Mouse (Mus musculus) hindbrain, embryonic 11.5 days (tissue): ENCODE results near the gene Prrc2b. TPM values are rescaled to one million over a fixed set of nuclear protein-coding genes. Genes with fewer than 3 reads are reported as not detected.
A peak's percentile ranks its signal among the peaks of the same experiment; 100 is the strongest.

ENCODE experiments used
- ATAC-seq: fragments of 200-750 bp; cut with Nextera tagmentation; 2 replicates; pipeline ENCODE4 v1.8.0; 2017; ENCODE audit warnings: mild to moderate bottlenecking, moderate TSS enrichment, moderate library complexity; ENCODE audit not compliant: low FRiP score
- DNase-seq: peaks from one replicate; pipeline ENCODE4 v3.0.0-alpha.2; 2015; ENCODE audit warnings: low spot score
- H3K27ac ChIP-seq: fragments of 300-500 bp; sonication (generic); 2 replicates; pipeline ENCODE4 v1.5.1; 2014; ENCODE audit warnings: mild to moderate bottlenecking, low read depth, low read length
- H3K27me3 ChIP-seq: fragments of 300-500 bp; sonication (generic); 2 replicates; pipeline ENCODE4 v1.6.1; 2014; ENCODE audit warnings: mild to moderate bottlenecking, low read length, moderate library complexity, mixed read lengths; ENCODE audit not compliant: control insufficient read depth, insufficient read depth
- H3K36me3 ChIP-seq: fragments of 300-500 bp; sonication (generic); 2 replicates; pipeline ENCODE4 v1.6.1; 2014; ENCODE audit warnings: mild to moderate bottlenecking, low read length, moderate library complexity, mixed read lengths; ENCODE audit not compliant: control insufficient read depth, insufficient read depth
- H3K4me1 ChIP-seq: fragments of 300-500 bp; sonication (generic); replicated peaks from 2 replicates; pipeline ENCODE4 v1.6.1; 2014; ENCODE audit warnings: low read length, mixed read lengths; ENCODE audit not compliant: control insufficient read depth, insufficient read depth
- H3K4me2 ChIP-seq: fragments of 300-500 bp; sonication (generic); replicated peaks from 2 replicates; pipeline ENCODE4 v1.6.1; 2014; ENCODE audit warnings: mild to moderate bottlenecking, low read depth, low read length
- H3K4me3 ChIP-seq: fragments of 300-500 bp; sonication (generic); 2 replicates; pipeline ENCODE4 v1.5.1; 2014; ENCODE audit warnings: low read depth, low read length
- H3K9ac ChIP-seq: fragments of 300-500 bp; sonication (generic); 2 replicates; pipeline ENCODE4 v1.6.1; 2014; ENCODE audit warnings: low read depth, low read length
- H3K9me3 ChIP-seq: fragments of 300-500 bp; sonication (generic); 2 replicates; pipeline ENCODE4 v1.6.1; 2016; ENCODE audit warnings: low read length; ENCODE audit not compliant: control insufficient read depth
- WGBS: fragments of 180-500 bp; shearing (Covaris S2); extraction: QIAGEN DNeasy Blood & Tissue Kit; methylation state at CpG from one replicate; pipeline ENCODE4 v1.1.7; 2014; 5-methylcytosine and 5-hydroxymethylcytosine counted together
- polyA plus RNA-seq: library from polyadenylated mRNA; unstranded; fragments of >200 nt; fragmentation: Nextera tagmentation; extraction: Ambion mirVana; gene quantifications from 2 replicates; pipeline ENCODE4 v1.2.1, GENCODE M21; 2014

Gene Prrc2b
- 57.6 and 69.0 TPM in 2 replicates for polyA plus RNA-seq

DNA sequence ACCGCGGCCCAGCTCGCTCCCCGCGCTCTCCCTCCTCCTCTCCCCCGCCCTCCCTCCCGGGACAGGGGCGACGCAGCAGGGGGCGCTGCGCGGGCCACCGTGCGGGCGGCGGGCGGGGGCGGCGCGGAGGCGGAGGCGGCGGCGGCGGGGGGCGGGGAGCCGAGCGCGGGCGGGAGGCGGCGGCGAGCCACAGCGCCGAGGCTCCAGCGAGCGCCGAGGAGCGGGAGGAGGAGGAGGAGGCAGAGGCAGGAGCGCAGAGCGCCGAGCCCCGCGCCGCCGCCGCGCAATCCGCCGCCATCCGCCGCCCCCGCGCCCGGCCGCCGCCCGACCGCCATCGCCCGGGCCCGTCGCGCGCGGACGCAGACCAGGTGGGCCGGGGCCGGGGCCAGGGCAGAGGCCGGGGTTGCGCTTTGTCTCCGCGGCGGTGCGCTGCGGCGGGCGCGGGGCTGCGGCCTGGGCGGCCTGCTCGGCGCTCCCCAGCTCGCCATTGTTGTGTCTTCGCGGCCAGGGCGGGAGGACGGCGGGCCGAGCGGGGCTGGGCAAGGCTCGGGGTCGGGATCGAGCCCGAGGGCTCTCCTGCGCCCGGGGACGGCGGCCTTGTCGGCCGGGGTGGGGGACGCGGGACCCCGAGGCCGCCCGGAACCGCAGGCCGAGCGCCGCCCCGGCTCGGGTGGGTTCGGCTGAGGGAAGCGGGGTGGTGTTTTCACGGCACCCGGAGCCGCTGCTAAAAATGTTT is at the start of gene Prrc2b:
TSS of gene Prrc2b (plus strand) at position 159 of the 736 bp plus-strand sequence.
- H3K9me3 ChIP-seq, result no peaks in the 10 kb centered on the region
- under 1% methylated on average over 57 of the region's 117 CpGs for WGBS
- peak within 1 kb of the TSS; percentile 99 for H3K9ac ChIP-seq
- H3K36me3 ChIP-seq, result no peaks in the 10 kb centered on the region
- H3K4me2 ChIP-seq, result peak within 1 kb of the TSS; percentile 76
- H3K4me3 ChIP-seq, result peak within 1 kb of the TSS; percentile 97
- ATAC-seq (peak; percentile 68), DNase-seq (peak; percentile 81)
- H3K27me3 ChIP-seq, result no peaks in the 10 kb centered on the region
- peak within 1 kb of the TSS; percentile 99 for H3K27ac ChIP-seq
- H3K4me1 ChIP-seq, result peaks cover 14% of the 10 kb centered on the region

- Histone ChIP-seq H3K4me1 (peaks cover 7% of the 10 kb centered on the region), H3K9me3 (no peaks in the 10 kb centered on the region), H3K27ac (no peak overlapping the region), H3K36me3 (no peaks in the 10 kb centered on the region), H3K9ac (no peak overlapping the region), H3K4me3 (no peak overlapping the region), H3K4me2 (no peak overlapping the region), H3K27me3 (no peaks in the 10 kb centered on the region)
- no peak for ATAC-seq
- 61% methylated on average over 5 of the region's 5 CpGs for WGBS
- no peak for DNase-seq
Measured at GRCm38 (mm10) chr2:32102944-32103343, 47.9 kb upstream of the Prrc2b start.

GRCm38 (mm10) chr2:32103557-32103956 is 47.3 kb upstream of the Prrc2b start:
- Histone ChIP-seq H3K4me2 (no peak overlapping the region), H3K9me3 (no peaks in the 10 kb centered on the region), H3K4me1 (peaks cover 7% of the 10 kb centered on the region), H3K9ac (no peak overlapping the region), H3K36me3 (no peaks in the 10 kb centered on the region), H3K27me3 (no peaks in the 10 kb centered on the region), H3K4me3 (no peak overlapping the region), H3K27ac (no peak overlapping the region)
- no peak for DNase-seq
- no peak for ATAC-seq
- WGBS, result 79% methylated on average over 7 of the region's 7 CpGs

DNA sequence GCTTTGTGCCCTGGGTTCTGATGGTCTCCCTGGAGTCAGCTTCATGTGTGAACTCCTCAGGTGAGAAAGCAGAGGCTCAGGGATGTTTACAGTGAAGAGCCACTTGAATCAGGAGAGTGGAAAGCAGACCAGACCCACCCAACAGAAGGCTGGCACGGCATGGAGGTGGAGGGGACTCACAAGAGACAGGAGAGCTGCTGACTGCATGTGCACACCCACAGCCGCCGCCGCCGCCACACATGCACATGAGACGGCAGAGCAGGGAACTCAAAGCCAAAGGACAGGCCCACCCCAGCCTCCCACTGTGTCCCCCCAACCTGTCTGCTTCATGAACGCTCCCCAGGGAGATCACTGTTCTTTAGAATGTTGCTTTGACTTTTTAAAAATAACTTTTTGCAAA is 46.8 kb upstream of the Prrc2b start:
- ATAC-seq (no peak), DNase-seq (no peak)
- Histone ChIP-seq H3K27me3 (no peaks in the 10 kb centered on the region), H3K36me3 (no peaks in the 10 kb centered on the region), H3K27ac (no peak overlapping the region), H3K9me3 (no peaks in the 10 kb centered on the region), H3K4me3 (no peak overlapping the region), H3K4me2 (no peak overlapping the region), H3K4me1 (peaks cover 7% of the 10 kb centered on the region), H3K9ac (no peak overlapping the region)
- WGBS, result 85% methylated on average over 7 of the region's 7 CpGs

- peak overlapping the region; percentile 27; the same call in 1 of the 2 replicates for H3K9ac ChIP-seq
Measured at GRCm38 (mm10) chr2:32105117-32105913, 45.6 kb upstream of the Prrc2b start.

GRCm38 (mm10) chr2:32105930-32106329 is 45.0 kb upstream of the Prrc2b start:
- Histone ChIP-seq H3K4me2 (no peak overlapping the region), H3K27ac (no peak overlapping the region), H3K9me3 (no peaks in the 10 kb centered on the region), H3K9ac (peak overlapping the region; percentile 27; the same call in 1 of the 2 replicates), H3K36me3 (no peaks in the 10 kb centered on the region), H3K4me3 (no peak overlapping the region), H3K4me1 (peaks cover 7% of the 10 kb centered on the region), H3K27me3 (no peaks in the 10 kb centered on the region)
- 84% methylated on average over 7 of the region's 7 CpGs for WGBS
- no peak for DNase-seq
- ATAC-seq, result no peak

More at GRCm38 (mm10) chr2:32105117-32105913, 45.6 kb upstream of the Prrc2b start:
- Histone ChIP-seq H3K9me3 (no peaks in the 10 kb centered on the region), H3K4me3 (no peak overlapping the region), H3K4me2 (no peak overlapping the region), H3K4me1 (peaks cover 7% of the 10 kb centered on the region), H3K36me3 (no peaks in the 10 kb centered on the region), H3K27me3 (no peaks in the 10 kb centered on the region), H3K27ac (peak overlapping the region; percentile 65)
- ATAC-seq (peak; percentile 60; the same call in 1 of the 2 replicates), DNase-seq (peak; percentile 39)
- WGBS, result 59% methylated on average over 16 of the region's 16 CpGs

GRCm38 (mm10) chr2:32111268-32111667 is 39.6 kb upstream of the Prrc2b start:
- H3K4me1 ChIP-seq, result no peaks in the 10 kb centered on the region
- H3K9me3 ChIP-seq, result no peaks in the 10 kb centered on the region
- no peak overlapping the region for H3K9ac ChIP-seq
- no peak for ATAC-seq
- H3K4me3 ChIP-seq, result no peak overlapping the region
- H3K36me3 ChIP-seq, result no peaks in the 10 kb centered on the region
- H3K27ac ChIP-seq, result no peak overlapping the region
- no peaks in the 10 kb centered on the region for H3K27me3 ChIP-seq
- DNase-seq, result no peak
- WGBS, result 100% methylated on average over 1 of the region's 1 CpGs
- H3K4me2 ChIP-seq, result no peak overlapping the region

- Histone ChIP-seq H3K9ac (no peak overlapping the region), H3K27ac (no peak overlapping the region), H3K36me3 (no peaks in the 10 kb centered on the region), H3K27me3 (no peaks in the 10 kb centered on the region), H3K4me3 (no peak overlapping the region), H3K9me3 (no peaks in the 10 kb centered on the region), H3K4me1 (no peaks in the 10 kb centered on the region), H3K4me2 (no peak overlapping the region)
- 90% methylated on average over 2 of the region's 2 CpGs for WGBS
- ATAC-seq (no peak), DNase-seq (no peak)
Measured at GRCm38 (mm10) chr2:32112548-32112947, 38.3 kb upstream of the Prrc2b start.
